Mouse (Mus musculus) forebrain, postnatal 0 days (tissue): Measurements from ENCODE around the gene Dnal1. TPM values are rescaled to one million over a fixed set of nuclear protein-coding genes. Genes with fewer than 3 reads are reported as not detected.

Experiments
- ATAC-seq: fragments of 200-750 bp; cut with Nextera tagmentation; 2 replicates; pipeline ENCODE4 v1.8.0; 2017; ENCODE audit warnings: mild to moderate bottlenecking, moderate library complexity
- DNase-seq: peaks from one replicate; pipeline ENCODE4 v3.0.0-alpha.2; 2015
- H3K27ac ChIP-seq: fragments of 300-500 bp; sonication (generic); 2 replicates; pipeline ENCODE4 v1.5.1; 2014; ENCODE audit warnings: low read depth, mild to moderate bottlenecking, antibody characterized with exemption, low read length, moderate library complexity, mixed read lengths
- H3K27me3 ChIP-seq: fragments of 300-500 bp; sonication (generic); 2 replicates; pipeline ENCODE4 v1.6.1; 2014; ENCODE audit warnings: mild to moderate bottlenecking, low read length, mixed read lengths; ENCODE audit not compliant: insufficient read depth
- H3K36me3 ChIP-seq: fragments of 300-500 bp; sonication (generic); 2 replicates; pipeline ENCODE4 v1.6.1; 2014; ENCODE audit warnings: mild to moderate bottlenecking, moderate library complexity; ENCODE audit not compliant: insufficient read depth
- H3K4me1 ChIP-seq: fragments of 300-500 bp; sonication (generic); 2 replicates; pipeline ENCODE4 v1.6.1; 2014; ENCODE audit warnings: antibody characterized with exemption; ENCODE audit not compliant: insufficient read depth
- H3K4me2 ChIP-seq: fragments of 300-500 bp; sonication (generic); 2 replicates; pipeline ENCODE4 v1.6.1; 2014; ENCODE audit warnings: low read depth, mild to moderate bottlenecking, moderate library complexity
- H3K4me3 ChIP-seq: fragments of 300-500 bp; sonication (generic); 2 replicates; pipeline ENCODE4 v1.5.1; 2014; ENCODE audit warnings: low read depth, low read length, mixed read lengths
- H3K9ac ChIP-seq: fragments of 300-500 bp; sonication (generic); 2 replicates; pipeline ENCODE4 v1.6.1; 2014; ENCODE audit warnings: mild to moderate bottlenecking
- H3K9me3 ChIP-seq: fragments of 300-500 bp; sonication (generic); 2 replicates; pipeline ENCODE4 v1.6.1; 2016; ENCODE audit warnings: low read length
- CTCF ChIP-seq: sonication (generic); IDR thresholded peaks from 2 replicates; pipeline ENCODE4 v1.5.1; 2016; ENCODE audit warnings: antibody characterized with exemption, control low read depth, low read depth
- WGBS: fragments of 180-500 bp; shearing (Covaris S2); extraction: QIAGEN DNeasy Blood & Tissue Kit; methylation state at CpG from one replicate; pipeline ENCODE4 v1.1.7; 2014; 5-methylcytosine and 5-hydroxymethylcytosine counted together
- polyA plus RNA-seq: library from polyadenylated mRNA; unstranded; fragments of >200 nt; fragmentation: Nextera tagmentation; extraction: Ambion mirVana; gene quantifications from 2 replicates; pipeline ENCODE4 v1.2.1, GENCODE M21; 2015
- total RNA-seq: library from RNA; depleted of rRNA; stranded (reverse); fragments of >200 nt; gene quantifications from 2 replicates; pipeline ENCODE4 v1.2.3, GENCODE M21; 2014; rRNA removed

The Dnal1 gene
- total and polyA plus RNA-seq, 2 experiments from 2014 or later, result 13.5 to 20.3 TPM

GRCm38 (mm10) chr12:84195195-84195594, 81.0 kb downstream of the Dnal1 start:
- TF ChIP-seq CTCF, result no peak

More at GRCm38 (mm10) chr12:84195195-84195594, 81.0 kb downstream of the Dnal1 start:
- DNase-seq (no peak), ATAC-seq (no peak)
- Histone ChIP-seq H3K9ac (no peak overlapping the region), H3K36me3 (no peaks in the 10 kb centered on the region), H3K4me3 (no peak overlapping the region), H3K9me3 (no peaks in the 10 kb centered on the region), H3K27me3 (no peaks in the 10 kb centered on the region), H3K4me2 (peak overlapping the region; percentile 97; the same call in 1 of the 2 replicates), H3K27ac (no peak overlapping the region), H3K4me1 (peaks cover 19% of the 10 kb centered on the region)
- WGBS, result 65% methylated on average over 6 of the region's 6 CpGs

Other genes starting within 250 kb of the Dnal1 start
- 8.6 and 12.4 TPM in 2 replicates for gene Numb, start 192.4 kb upstream of the Dnal1 start, total RNA-seq
- 7.0 and 9.0 TPM in 2 replicates for gene Numb, start 192.4 kb upstream of the Dnal1 start, polyA plus RNA-seq
- gene Riox1, start 163.8 kb upstream of the Dnal1 start, total RNA-seq, result 22.3 and 25.2 TPM in 2 replicates
- 12.7 and 13.1 TPM in 2 replicates for gene Riox1, start 163.8 kb upstream of the Dnal1 start, polyA plus RNA-seq
- 0.05 and 0.15 TPM in 2 replicates for gene Heatr4, start 129.5 kb upstream of the Dnal1 start, total RNA-seq
- gene Heatr4, start 129.5 kb upstream of the Dnal1 start, polyA plus RNA-seq, result 0.04 and 0.05 TPM in 2 replicates
- 14.8 and 17.5 TPM in 2 replicates for gene Acot2, start 126.5 kb upstream of the Dnal1 start, total RNA-seq
- 12.4 and 24.2 TPM in 2 replicates for gene Acot2, start 126.5 kb upstream of the Dnal1 start, polyA plus RNA-seq
- gene Acot1, start 104.9 kb upstream of the Dnal1 start, total RNA-seq, result 79.2 and 87.1 TPM in 2 replicates
- 112 and 119 TPM in 2 replicates for gene Acot1, start 104.9 kb upstream of the Dnal1 start, polyA plus RNA-seq
- 0.31 and 0.86 TPM in 2 replicates for gene Acot4, start 76.0 kb upstream of the Dnal1 start, total RNA-seq
- gene Acot4, start 76.0 kb upstream of the Dnal1 start, polyA plus RNA-seq, result 0.77 and 1.1 TPM in 2 replicates
- gene Gm49366, start 75.4 kb upstream of the Dnal1 start, total RNA-seq, result not detected in 2 replicates
- gene Gm49366, start 75.4 kb upstream of the Dnal1 start, polyA plus RNA-seq, result not detected in 2 replicates
- gene Acot3, start 62.2 kb upstream of the Dnal1 start, total RNA-seq, result 0.69 and 3.1 TPM in 2 replicates
- 0.98 and 1.2 TPM in 2 replicates for gene Acot3, start 62.2 kb upstream of the Dnal1 start, polyA plus RNA-seq
- 1.5 and 2.3 TPM in 2 replicates for gene Acot5, start 45.0 kb upstream of the Dnal1 start, total RNA-seq
- gene Acot5, start 45.0 kb upstream of the Dnal1 start, polyA plus RNA-seq, result 0.93 and 1.3 TPM in 2 replicates
- 4.0 and 5.1 TPM in 2 replicates for gene Acot6, start 13.7 kb upstream of the Dnal1 start, total RNA-seq
- gene Acot6, start 13.7 kb upstream of the Dnal1 start, polyA plus RNA-seq, result 1.3 TPM in 2 replicates
- gene Pnma1, start 34.1 kb downstream of the Dnal1 start, total RNA-seq, result 13.9 and 14.2 TPM in 2 replicates
- gene Pnma1, start 34.1 kb downstream of the Dnal1 start, polyA plus RNA-seq, result 9.3 and 12.0 TPM in 2 replicates
- 7.0 and 7.9 TPM in 2 replicates for gene Elmsan1, start 104.5 kb downstream of the Dnal1 start, total RNA-seq
- 2.2 and 2.5 TPM in 2 replicates for gene Elmsan1, start 104.5 kb downstream of the Dnal1 start, polyA plus RNA-seq
- gene Ptgr2, start 170.9 kb downstream of the Dnal1 start, total RNA-seq, result 14.5 and 18.7 TPM in 2 replicates
- 11.0 and 17.3 TPM in 2 replicates for gene Ptgr2, start 170.9 kb downstream of the Dnal1 start, polyA plus RNA-seq
- 73.2 and 88.7 TPM in 2 replicates for gene Zfp410, start 202.5 kb downstream of the Dnal1 start, total RNA-seq
- 48.7 and 52.2 TPM in 2 replicates for gene Zfp410, start 202.5 kb downstream of the Dnal1 start, polyA plus RNA-seq
- gene Coq6, start 247.3 kb downstream of the Dnal1 start, total RNA-seq, result 62.0 and 83.1 TPM in 2 replicates
- 39.7 and 40.4 TPM in 2 replicates for gene Coq6, start 247.3 kb downstream of the Dnal1 start, polyA plus RNA-seq
- gene Fam161b, start 247.5 kb downstream of the Dnal1 start, total RNA-seq, result 9.7 and 9.9 TPM in 2 replicates
- gene Fam161b, start 247.5 kb downstream of the Dnal1 start, polyA plus RNA-seq, result 6.6 and 9.2 TPM in 2 replicates